Mouse (Mus musculus) neural tube, embryonic 12.5 days (tissue): ENCODE measurements around the gene 4930519P11Rik. TPM values are rescaled to one million over a fixed set of nuclear protein-coding genes. Genes with fewer than 3 reads are reported as not detected.

ENCODE experiments used
- ATAC-seq: fragments of 200-750 bp; cut with Nextera tagmentation; 2 replicates; pipeline ENCODE4 v1.8.0; 2017; ENCODE audit warnings: low read depth, mild to moderate bottlenecking, moderate TSS enrichment, moderate library complexity; ENCODE audit not compliant: low FRiP score
- H3K27ac ChIP-seq: fragments of 300-500 bp; sonication (generic); 2 replicates; pipeline ENCODE4 v1.5.1; 2016
- H3K27me3 ChIP-seq: fragments of 300-500 bp; sonication (generic); replicated peaks from 2 replicates; pipeline ENCODE4 v1.6.1; 2016; ENCODE audit warnings: mild to moderate bottlenecking
- H3K36me3 ChIP-seq: fragments of 300-500 bp; sonication (generic); 2 replicates; pipeline ENCODE4 v1.6.1; 2016; ENCODE audit warnings: mild to moderate bottlenecking
- H3K4me1 ChIP-seq: fragments of 300-500 bp; sonication (generic); 2 replicates; pipeline ENCODE4 v1.6.1; 2016
- H3K4me2 ChIP-seq: fragments of 300-500 bp; sonication (generic); replicated peaks from 2 replicates; pipeline ENCODE4 v1.6.1; 2016; ENCODE audit warnings: mild to moderate bottlenecking
- H3K4me3 ChIP-seq: fragments of 300-500 bp; sonication (generic); 2 replicates; pipeline ENCODE4 v1.5.1; 2016
- H3K9ac ChIP-seq: fragments of 300-500 bp; sonication (generic); 2 replicates; pipeline ENCODE4 v1.6.1; 2016; ENCODE audit warnings: mild to moderate bottlenecking
- H3K9me3 ChIP-seq: fragments of 300-500 bp; sonication (generic); 2 replicates; pipeline ENCODE4 v1.6.1; 2016; ENCODE audit warnings: mild to moderate bottlenecking
- WGBS: fragments of 180-500 bp; shearing (Covaris S2); methylation state at CpG from one replicate; pipeline ENCODE4 v1.1.7; 2016; 5-methylcytosine and 5-hydroxymethylcytosine counted together
- polyA plus RNA-seq: library from polyadenylated mRNA; unstranded; fragments of >200 nt; fragmentation: Nextera tagmentation; extraction: Ambion mirVana; gene quantifications from 2 replicates; pipeline ENCODE4 v1.2.1, GENCODE M21; 2016

4930519P11Rik gene
- polyA plus RNA-seq, 1 experiment from 2014 or later = 0.58 TPM

- Histone ChIP-seq H3K27me3 (no peaks in the 10 kb centered on the region), H3K4me2 (peak overlapping the region; percentile 96; the same call in 1 of the 2 replicates), H3K9me3 (no peaks in the 10 kb centered on the region), H3K4me3 (no peak overlapping the region), H3K27ac (no peak overlapping the region), H3K4me1 (peaks cover 41% of the 10 kb centered on the region), H3K9ac (no peak overlapping the region), H3K36me3 (peaks cover 28% of the 10 kb centered on the region)
- ATAC-seq = no peak
- 66% methylated on average over 3 of the region's 3 CpGs for WGBS
Measured at GRCm38 (mm10) chr2:154565562-154565961, 47.7 kb downstream of the 4930519P11Rik start.

DNA sequence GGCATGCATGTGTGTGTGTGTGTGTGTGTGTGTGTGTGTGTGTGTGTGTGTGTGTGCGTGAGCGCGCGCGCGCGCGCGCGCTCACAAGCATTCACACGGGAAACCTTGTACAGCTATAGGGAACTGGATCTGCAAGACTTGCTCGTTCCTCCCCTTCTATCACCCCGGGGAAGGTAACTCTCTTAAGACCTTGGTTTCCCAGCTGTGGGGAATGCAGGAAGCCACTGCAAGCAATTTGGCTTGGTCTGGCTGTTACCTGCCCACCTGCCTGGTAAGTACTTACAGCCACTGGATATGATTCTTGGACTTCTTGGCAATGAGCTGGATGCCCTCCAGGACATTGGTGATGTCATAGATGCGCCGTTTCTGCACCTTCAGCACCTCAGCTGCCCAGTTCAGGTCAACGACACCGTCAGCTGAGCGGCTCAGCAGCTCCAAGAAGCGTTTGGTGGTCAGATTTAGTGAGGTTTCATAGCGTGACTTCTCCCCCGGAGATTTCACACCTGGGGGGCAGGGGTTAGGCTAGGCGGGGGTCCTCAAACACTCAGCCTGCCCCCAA, 49.5 kb downstream of the 4930519P11Rik start:
- Histone ChIP-seq H3K4me1 (peaks cover 34% of the 10 kb centered on the region), H3K27me3 (no peaks in the 10 kb centered on the region), H3K9ac (no peak overlapping the region), H3K4me2 (no peak overlapping the region), H3K4me3 (no peak overlapping the region), H3K9me3 (no peaks in the 10 kb centered on the region), H3K36me3 (peaks cover 28% of the 10 kb centered on the region), H3K27ac (no peak overlapping the region)
- 90% methylated on average over 22 of the region's 22 CpGs for WGBS
- ATAC-seq = no peak

Other genes with a start within 250 kb of the 4930519P11Rik start
- gene Cdk5rap1, start 240.4 kb downstream of the 4930519P11Rik start, polyA plus RNA-seq = 15.2 and 15.7 TPM in 2 replicates
- gene Snta1, start 205.3 kb downstream of the 4930519P11Rik start, polyA plus RNA-seq = 7.3 and 8.6 TPM in 2 replicates
- 62.4 and 67.0 TPM in 2 replicates for gene Cbfa2t2, start 177.0 kb downstream of the 4930519P11Rik start, polyA plus RNA-seq
- gene 1700003F12Rik, start 66.4 kb downstream of the 4930519P11Rik start, polyA plus RNA-seq = 2.2 and 3.2 TPM in 2 replicates
- gene Actl10, start 61.7 kb downstream of the 4930519P11Rik start, polyA plus RNA-seq = 0.47 and 1.0 TPM in 2 replicates
- gene Necab3, start 54.5 kb downstream of the 4930519P11Rik start, polyA plus RNA-seq = 15.6 and 18.2 TPM in 2 replicates
- gene E2f1, start 43.5 kb downstream of the 4930519P11Rik start, polyA plus RNA-seq = 29.9 and 30.8 TPM in 2 replicates
- 16.5 TPM in 2 replicates for gene Pxmp4, start 9.7 kb downstream of the 4930519P11Rik start, polyA plus RNA-seq
- 0.82 and 1.1 TPM in 2 replicates for gene Zfp341, start 140 bp downstream of the 4930519P11Rik start, polyA plus RNA-seq
- gene Chmp4b, start 38.3 kb upstream of the 4930519P11Rik start, polyA plus RNA-seq = 21.8 and 29.4 TPM in 2 replicates
- not detected in 2 replicates for gene Gm14214, start 156.6 kb upstream of the 4930519P11Rik start, polyA plus RNA-seq
- 36.7 and 49.2 TPM in 2 replicates for gene Raly, start 177.7 kb upstream of the 4930519P11Rik start, polyA plus RNA-seq
- 0.89 TPM in 1 of 2 replicates, not detected in the other for gene a, start 178.0 kb upstream of the 4930519P11Rik start, polyA plus RNA-seq